Mouse (Mus musculus): ENCODE data around the gene Rab36. TPM values are rescaled to one million over a fixed set of nuclear protein-coding genes. Genes with fewer than 3 reads are reported as not detected.
A peak's percentile ranks its signal among the peaks of the same experiment; 100 is the strongest.

Rab36 gene
- polyA plus RNA-seq, 1 experiment from 2014 or later, result 1.5 TPM

GRCm38 (mm10) chr10:75095216-75095615 is 58.4 kb downstream of the Rab36 start:
- WGBS (ENCODE audit: insufficient replicate concordance), result 68% methylated on average over 7 of the region's 7 CpGs
- no peaks in the 10 kb centered on the region for H3K36me3 ChIP-seq (ENCODE audit: control insufficient read depth, insufficient read depth)
- no peak overlapping the region for H3K9ac ChIP-seq (ENCODE audit: low read depth, low read length)
- no peak overlapping the region for H3K4me2 ChIP-seq (ENCODE audit: low read depth, low read length)
- H3K27me3 ChIP-seq (ENCODE audit: control insufficient read depth, insufficient read depth, low read depth, low read length), result no peaks in the 10 kb centered on the region
- no peak overlapping the region for H3K4me3 ChIP-seq (ENCODE audit: low read depth, low read length)
- no peaks in the 10 kb centered on the region for H3K9me3 ChIP-seq (replicated peaks; ENCODE audit: control insufficient read depth, low read length)
- no peak overlapping the region for H3K27ac ChIP-seq (ENCODE audit: low read length)
- no peak for ATAC-seq (ENCODE audit: low read depth)
- peaks cover 5% of the 10 kb centered on the region for H3K4me1 ChIP-seq (ENCODE audit: control insufficient read depth, low read depth, low read length)

- H3K4me1 ChIP-seq (ENCODE audit: control insufficient read depth, low read depth, low read length), result peaks cover 5% of the 10 kb centered on the region
- peak; percentile 84 for ATAC-seq (ENCODE audit: low read depth)
- H3K27ac ChIP-seq (ENCODE audit: low read length), result no peak overlapping the region
- 48% methylated on average over 10 of the region's 10 CpGs for WGBS (ENCODE audit: insufficient replicate concordance)
- H3K9ac ChIP-seq (ENCODE audit: low read depth, low read length), result no peak overlapping the region
- no peaks in the 10 kb centered on the region for H3K9me3 ChIP-seq (replicated peaks; ENCODE audit: control insufficient read depth, low read length)
- no peak overlapping the region for H3K4me2 ChIP-seq (ENCODE audit: low read depth, low read length)
- H3K4me3 ChIP-seq (ENCODE audit: low read depth, low read length), result no peak overlapping the region
- H3K27me3 ChIP-seq (ENCODE audit: control insufficient read depth, insufficient read depth, low read depth, low read length), result no peaks in the 10 kb centered on the region
- no peaks in the 10 kb centered on the region for H3K36me3 ChIP-seq (ENCODE audit: control insufficient read depth, insufficient read depth)
Observed at GRCm38 (mm10) chr10:75098446-75099183, 61.8 kb downstream of the Rab36 start.

- H3K4me1 ChIP-seq (ENCODE audit: control insufficient read depth, low read depth, low read length), result peaks cover 9% of the 10 kb centered on the region
- no peak overlapping the region for H3K4me2 ChIP-seq (ENCODE audit: low read depth, low read length)
- H3K36me3 ChIP-seq (ENCODE audit: control insufficient read depth, insufficient read depth), result no peaks in the 10 kb centered on the region
- H3K4me3 ChIP-seq (ENCODE audit: low read depth, low read length), result no peak overlapping the region
- no peak overlapping the region for H3K27ac ChIP-seq (ENCODE audit: low read length)
- no peaks in the 10 kb centered on the region for H3K27me3 ChIP-seq (ENCODE audit: control insufficient read depth, insufficient read depth, low read depth, low read length)
- H3K9me3 ChIP-seq (replicated peaks; ENCODE audit: control insufficient read depth, low read length), result no peaks in the 10 kb centered on the region
- no peak overlapping the region for H3K9ac ChIP-seq (ENCODE audit: low read depth, low read length)
- WGBS (ENCODE audit: insufficient replicate concordance), result 74% methylated on average over 7 of the region's 7 CpGs
- no peak for ATAC-seq (ENCODE audit: low read depth)
Observed at GRCm38 (mm10) chr10:75100298-75100697, 63.4 kb downstream of the Rab36 start.

GRCm38 (mm10) chr10:75103502-75103901 is 66.6 kb downstream of the Rab36 start:
- Histone ChIP-seq H3K9me3 (replicated peaks; ENCODE audit: control insufficient read depth, low read length) (no peaks in the 10 kb centered on the region), H3K9ac (ENCODE audit: low read depth, low read length) (no peak overlapping the region), H3K27ac (ENCODE audit: low read length) (no peak overlapping the region), H3K4me2 (ENCODE audit: low read depth, low read length) (no peak overlapping the region), H3K4me3 (ENCODE audit: low read depth, low read length) (no peak overlapping the region), H3K4me1 (ENCODE audit: control insufficient read depth, low read depth, low read length) (peaks cover 11% of the 10 kb centered on the region), H3K27me3 (ENCODE audit: control insufficient read depth, insufficient read depth, low read depth, low read length) (no peaks in the 10 kb centered on the region), H3K36me3 (ENCODE audit: control insufficient read depth, insufficient read depth) (no peaks in the 10 kb centered on the region)
- ATAC-seq (ENCODE audit: low read depth), result 0 out of 2 replicates have a peak, but pooled peaks have one; percentile 45
- WGBS (ENCODE audit: insufficient replicate concordance), result 19% methylated on average over 2 of the region's 2 CpGs

Other genes starting within 250 kb of the Rab36 start
- gene Gnaz, start 69.9 kb upstream of the Rab36 start, polyA plus RNA-seq (2015; fragmentation: Nextera tagmentation; extraction: Ambion mirVana), result 2.8 TPM in 2 replicates
- gene Rsph14, start 4.5 kb upstream of the Rab36 start, polyA plus RNA-seq (2015; fragmentation: Nextera tagmentation; extraction: Ambion mirVana), result not detected in 2 replicates
- gene Bcr, start 23.5 kb downstream of the Rab36 start, polyA plus RNA-seq (2015; fragmentation: Nextera tagmentation; extraction: Ambion mirVana), result 1.8 and 2.0 TPM in 2 replicates
- gene Specc1l, start 175.0 kb downstream of the Rab36 start, polyA plus RNA-seq (2015; fragmentation: Nextera tagmentation; extraction: Ambion mirVana), result 5.6 and 6.7 TPM in 2 replicates